Mouse (Mus musculus) retina, adult 2 months (tissue): ENCODE measurements at regions not wholly inside any gene's neighbourhood (a gene's known extent, or its start where the extent isn't known, plus 50 kb on each side); places are given as distances from the start of the nearest gene placed in this dataset.

Experiments
- DNase-seq: peaks from one replicate; pipeline ENCODE4 v3.0.0-alpha.2; 2012; ENCODE audit warnings: low read depth, low spot score

- DNase-seq, result no peak
Measured at GRCm38 (mm10) chr13:37503449-37503848, 158.4 kb downstream of the Ly86 start.

- DNase-seq, result no peak
Measured at GRCm38 (mm10) chr13:37503898-37504297, 158.9 kb downstream of the Ly86 start.

- no peak for DNase-seq
Measured at GRCm38 (mm10) chr13:37504373-37504772, 159.4 kb downstream of the Ly86 start.

- no peak for DNase-seq
Measured at GRCm38 (mm10) chr13:37505617-37506016, 160.6 kb downstream of the Ly86 start.

- no peak for DNase-seq
Measured at GRCm38 (mm10) chr13:37506046-37506445, 161.0 kb downstream of the Ly86 start.

- DNase-seq, result no peak
Measured at GRCm38 (mm10) chr13:37506701-37507100, 161.7 kb downstream of the Ly86 start.

- DNase-seq, result no peak
Measured at GRCm38 (mm10) chr13:37507146-37507545, 162.1 kb downstream of the Ly86 start.

- DNase-seq, result no peak
Measured at GRCm38 (mm10) chr13:37508385-37509351, 163.7 kb downstream of the Ly86 start.

GRCm38 (mm10) chr13:37509352-37509851 lies 164.4 kb downstream of the Ly86 start:
- DNase-seq, result no peak

- DNase-seq, result no peak
Measured at GRCm38 (mm10) chr13:37510511-37510910, 165.5 kb downstream of the Ly86 start.

GRCm38 (mm10) chr13:37511006-37511405 lies 166.0 kb downstream of the Ly86 start:
- DNase-seq, result no peak

- no peak for DNase-seq
Measured at GRCm38 (mm10) chr13:37511406-37511805, 166.4 kb downstream of the Ly86 start.

GRCm38 (mm10) chr13:37512781-37513180 lies 167.8 kb downstream of the Ly86 start:
- DNase-seq, result no peak

GRCm38 (mm10) chr13:37513206-37513904 lies 168.3 kb downstream of the Ly86 start:
- DNase-seq, result no peak

GRCm38 (mm10) chr13:37513905-37514607 lies 169.0 kb downstream of the Ly86 start:
- DNase-seq, result peak; percentile 22

GRCm38 (mm10) chr13:37514641-37515305 lies 169.8 kb downstream of the Ly86 start:
- DNase-seq, result no peak

GRCm38 (mm10) chr13:37517055-37517807 lies 172.2 kb downstream of the Ly86 start:
- peak; percentile 18 for DNase-seq

GRCm38 (mm10) chr13:37519948-37520347 lies 174.9 kb downstream of the Ly86 start:
- no peak for DNase-seq

- DNase-seq, result no peak
Measured at GRCm38 (mm10) chr13:37525097-37525726, 180.2 kb downstream of the Ly86 start.

- no peak for DNase-seq
Measured at GRCm38 (mm10) chr13:37526102-37526501, 181.1 kb downstream of the Ly86 start.
